Mouse (Mus musculus): ENCODE results near the gene Rac1.
A peak's percentile ranks its signal among the peaks of the same experiment; 100 is the strongest.

DNA sequence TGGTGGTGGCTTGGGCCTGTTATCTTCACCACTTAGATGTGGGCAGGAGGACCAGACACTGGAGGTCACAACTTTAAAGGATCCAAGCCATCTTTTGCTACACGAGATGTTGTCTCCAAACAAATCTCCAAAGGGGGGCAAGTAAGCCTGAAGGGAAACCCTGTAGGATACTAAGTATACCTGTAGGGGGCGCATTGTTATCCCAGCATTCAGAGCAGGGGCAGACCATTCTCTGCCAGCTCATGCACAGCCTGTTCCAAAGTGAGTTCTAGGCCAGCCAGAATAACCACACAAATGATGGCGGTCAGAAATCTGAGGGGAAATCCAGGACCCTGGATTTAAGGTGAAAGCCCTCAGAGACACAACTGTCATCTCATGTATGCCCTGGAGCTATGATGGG lies 23.4 kb downstream of the Rac1 start:
- TF ChIP-seq CTCF (IDR thresholded peaks at IDR 0.05; ENCODE audit: low read depth, low read length) (peak; percentile 53; the same call in 1 of the 2 replicates), POLR2A (IDR thresholded peaks at IDR 0.05; ENCODE audit: extremely low read depth, insufficient read depth, low read length) (no peak)

All from liver, adult 2 months (tissue).